Mouse (Mus musculus) lung, embryonic 16.5 days (tissue): ENCODE data around the gene Tnfrsf22. TPM values are rescaled to one million over a fixed set of nuclear protein-coding genes. Genes with fewer than 3 reads are reported as not detected.
"Not testable (repeated sequence)": the region's sequence is repeated elsewhere in the genome, so short reads cannot be mapped to it uniquely, and the experiment has no call there.

Source experiments
- ATAC-seq: fragments of 200-750 bp; cut with Nextera tagmentation; 2 replicates; pipeline ENCODE4 v1.8.0; 2017; ENCODE audit warnings: low read depth, mild to moderate bottlenecking, moderate library complexity
- H3K27ac ChIP-seq: fragments of 300-500 bp; sonication (generic); 2 replicates; pipeline ENCODE4 v1.5.1; 2014; ENCODE audit warnings: mild to moderate bottlenecking, control low read depth, low read length
- H3K27me3 ChIP-seq: fragments of 300-500 bp; sonication (generic); 2 replicates; pipeline ENCODE4 v1.6.1; 2014; ENCODE audit warnings: low read depth, low read length, mixed read lengths; ENCODE audit not compliant: control insufficient read depth, insufficient read depth
- H3K36me3 ChIP-seq: fragments of 300-500 bp; sonication (generic); 2 replicates; pipeline ENCODE4 v1.6.1; 2014; ENCODE audit warnings: low read length; ENCODE audit not compliant: control insufficient read depth, insufficient read depth
- H3K4me1 ChIP-seq: fragments of 300-500 bp; sonication (generic); replicated peaks from 2 replicates; pipeline ENCODE4 v1.6.1; 2014; ENCODE audit warnings: low read length, mixed read lengths; ENCODE audit not compliant: control insufficient read depth, insufficient read depth
- H3K4me2 ChIP-seq: fragments of 300-500 bp; sonication (generic); 2 replicates; pipeline ENCODE4 v1.6.1; 2014; ENCODE audit warnings: low read depth, low read length, control low read depth
- H3K4me3 ChIP-seq: fragments of 300-500 bp; sonication (generic); 2 replicates; pipeline ENCODE4 v1.5.1; 2014; ENCODE audit warnings: mild to moderate bottlenecking, low read length, control low read depth
- H3K9ac ChIP-seq: fragments of 300-500 bp; sonication (generic); 2 replicates; pipeline ENCODE4 v1.6.1; 2014; ENCODE audit warnings: low read length, control low read depth
- H3K9me3 ChIP-seq: fragments of 300-500 bp; sonication (generic); 2 replicates; pipeline ENCODE4 v1.6.1; 2016; ENCODE audit warnings: low read length; ENCODE audit not compliant: control insufficient read depth
- WGBS: fragments of 180-500 bp; shearing (Covaris S2); extraction: QIAGEN DNeasy Blood & Tissue Kit; methylation state at CpG from one replicate; pipeline ENCODE4 v1.1.7; 2014; 5-methylcytosine and 5-hydroxymethylcytosine counted together
- polyA plus RNA-seq: library from polyadenylated mRNA; unstranded; fragments of >200 nt; fragmentation: Nextera tagmentation; extraction: Ambion mirVana; gene quantifications from 2 replicates; pipeline ENCODE4 v1.2.1, GENCODE M21; 2015

Tnfrsf22 gene
- polyA plus RNA-seq, 1 experiment from 2014 or later: 6.3 TPM

- Histone ChIP-seq H3K4me3 (peak overlapping the region; percentile 75), H3K4me2 (peak overlapping the region; percentile 92; the same call in 1 of the 2 replicates)
- not testable (repeated sequence) for H3K36me3 ChIP-seq, H3K9ac ChIP-seq, H3K9me3 ChIP-seq, ATAC-seq, H3K27ac ChIP-seq, H3K27me3 ChIP-seq, H3K4me1 ChIP-seq
- WGBS: 50% methylated on average over 10 of the region's 10 CpGs
Observed at GRCm38 (mm10) chr7:143649769-143650346, 397 bp upstream of the Tnfrsf22 start.

GRCm38 (mm10) chr7:143643949-143644348, 5.5 kb downstream of the Tnfrsf22 start:
- not testable (repeated sequence) for ATAC-seq, H3K4me1 ChIP-seq, H3K9me3 ChIP-seq, H3K9ac ChIP-seq, H3K27ac ChIP-seq, H3K36me3 ChIP-seq, H3K4me2 ChIP-seq, H3K27me3 ChIP-seq, H3K4me3 ChIP-seq
- 74% methylated on average over 2 of the region's 2 CpGs for WGBS

- Histone ChIP-seq H3K4me1 (no peaks in the 10 kb centered on the region), H3K4me2 (no peak overlapping the region), H3K27me3 (no peaks in the 10 kb centered on the region), H3K27ac (no peak overlapping the region), H3K9me3 (no peaks in the 10 kb centered on the region), H3K36me3 (no peaks in the 10 kb centered on the region), H3K9ac (no peak overlapping the region), H3K4me3 (no peak overlapping the region)
- 100% methylated on average over 1 of the region's 1 CpGs for WGBS
- no peak for ATAC-seq
Observed at GRCm38 (mm10) chr7:143636674-143637073, 12.8 kb downstream of the Tnfrsf22 start.

GRCm38 (mm10) chr7:143631503-143631902, 18.0 kb downstream of the Tnfrsf22 start:
- no peak overlapping the region for H3K27ac ChIP-seq
- ATAC-seq: no peak
- no peaks in the 10 kb centered on the region for H3K36me3 ChIP-seq
- no peak overlapping the region for H3K9ac ChIP-seq
- no peaks in the 10 kb centered on the region for H3K27me3 ChIP-seq
- no peak overlapping the region for H3K4me2 ChIP-seq
- H3K4me3 ChIP-seq: no peak overlapping the region
- WGBS: 56% methylated on average over 2 of the region's 2 CpGs
- no peaks in the 10 kb centered on the region for H3K4me1 ChIP-seq
- no peaks in the 10 kb centered on the region for H3K9me3 ChIP-seq

GRCm38 (mm10) chr7:143629501-143629900, 20.0 kb downstream of the Tnfrsf22 start:
- 26% methylated on average over 1 of the region's 1 CpGs for WGBS
- Histone ChIP-seq H3K4me1 (no peaks in the 10 kb centered on the region), H3K36me3 (no peaks in the 10 kb centered on the region), H3K4me3 (no peak overlapping the region), H3K27me3 (no peaks in the 10 kb centered on the region), H3K9me3 (no peaks in the 10 kb centered on the region), H3K27ac (no peak overlapping the region), H3K9ac (no peak overlapping the region), H3K4me2 (no peak overlapping the region)
- ATAC-seq: no peak

GRCm38 (mm10) chr7:143628540-143628939, 20.9 kb downstream of the Tnfrsf22 start, which contains the start of gene Tnfrsf26:
Tnfrsf26 (minus strand) TSS chr7:143628722.
- no peaks in the 10 kb centered on the region for H3K9me3 ChIP-seq
- no peak within 1 kb of the TSS for H3K27ac ChIP-seq
- H3K4me2 ChIP-seq: no peak within 1 kb of the TSS
- no peak within 1 kb of the TSS for H3K4me3 ChIP-seq
- ATAC-seq: no peak
- no peaks in the 10 kb centered on the region for H3K36me3 ChIP-seq
- no peak within 1 kb of the TSS for H3K9ac ChIP-seq
- WGBS: 92% methylated on average over 1 of the region's 1 CpGs
- no peaks in the 10 kb centered on the region for H3K4me1 ChIP-seq
- H3K27me3 ChIP-seq: no peaks in the 10 kb centered on the region

GRCm38 (mm10) chr7:143627555-143628286, 21.7 kb downstream of the Tnfrsf22 start:
- whole genome bisulfite sequencing: 50% methylated on average over 10 of the region's 10 CpGs
- H3K4me3 ChIP-seq: no peak overlapping the region
- no peak overlapping the region for H3K4me2 ChIP-seq
- no peak for ATAC-seq
- no peaks in the 10 kb centered on the region for H3K27me3 ChIP-seq
- no peaks in the 10 kb centered on the region for H3K9me3 ChIP-seq
- H3K4me1 ChIP-seq: no peaks in the 10 kb centered on the region
- H3K27ac ChIP-seq: no peak overlapping the region
- no peak overlapping the region for H3K9ac ChIP-seq
- no peaks in the 10 kb centered on the region for H3K36me3 ChIP-seq

- Histone ChIP-seq H3K9ac (no peak overlapping the region), H3K36me3 (no peaks in the 10 kb centered on the region)
Observed at GRCm38 (mm10) chr7:143626178-143626577, 23.3 kb downstream of the Tnfrsf22 start.

DNA sequence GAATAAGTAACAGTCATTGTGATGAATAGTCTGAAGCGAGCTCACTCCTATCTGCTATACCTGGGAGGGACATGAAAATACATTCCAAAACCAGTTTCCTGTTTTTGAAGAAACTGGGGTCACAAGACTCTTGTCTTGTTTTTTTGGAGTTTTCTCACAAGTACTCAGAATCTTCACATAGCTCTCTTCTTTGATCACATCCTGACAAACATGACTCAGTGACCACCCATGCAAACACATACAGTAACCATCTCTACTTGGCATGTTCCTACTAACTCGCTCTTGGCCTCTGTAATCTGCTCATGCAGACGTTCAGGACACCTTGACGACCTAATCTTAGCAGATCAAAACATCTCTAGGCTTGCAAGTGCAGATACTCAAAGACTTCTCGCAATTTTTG, 24.3 kb downstream of the Tnfrsf22 start:
- H3K4me1 ChIP-seq: no peaks in the 10 kb centered on the region
- H3K9me3 ChIP-seq: no peaks in the 10 kb centered on the region
- H3K4me2 ChIP-seq: no peak overlapping the region
- no peak overlapping the region for H3K9ac ChIP-seq
- 55% methylated on average over 5 of the region's 5 CpGs for WGBS
- H3K36me3 ChIP-seq: no peaks in the 10 kb centered on the region
- ATAC-seq: no peak
- no peaks in the 10 kb centered on the region for H3K27me3 ChIP-seq
- H3K4me3 ChIP-seq: no peak overlapping the region
- no peak overlapping the region for H3K27ac ChIP-seq

More at GRCm38 (mm10) chr7:143626178-143626577, 23.3 kb downstream of the Tnfrsf22 start:
- no peaks in the 10 kb centered on the region for H3K4me1 ChIP-seq
- ATAC-seq: no peak
- H3K27me3 ChIP-seq: no peaks in the 10 kb centered on the region
- H3K9me3 ChIP-seq: no peaks in the 10 kb centered on the region
- no peak overlapping the region for H3K27ac ChIP-seq
- H3K4me2 ChIP-seq: no peak overlapping the region
- H3K4me3 ChIP-seq: no peak overlapping the region
- WGBS: 45% methylated on average over 2 of the region's 2 CpGs
